Mouse (Mus musculus): ENCODE measurements around the gene Pou2f1.
A peak's percentile ranks its signal among the peaks of the same experiment; 100 is the strongest.
"Not testable (repeated sequence)": the region's sequence is repeated elsewhere in the genome, so short reads cannot be mapped to it uniquely, and the experiment has no call there.

Gene Pou2f1

GRCm38 (mm10) chr1:166001904-166002489 is 481 bp downstream of the Pou2f1 start:
- DNase-seq, result no peak

- peak; percentile 96 for DNase-seq
Measured at GRCm38 (mm10) chr1:166001121-166001903, 1.2 kb downstream of the Pou2f1 start.

GRCm38 (mm10) chr1:166000601-166001120 is 1.8 kb downstream of the Pou2f1 start:
- DNase-seq, result no peak

GRCm38 (mm10) chr1:165999709-166000108 is 2.8 kb downstream of the Pou2f1 start:
- no peak for DNase-seq

- no peak for DNase-seq
Measured at GRCm38 (mm10) chr1:165995661-165996055, 6.8 kb downstream of the Pou2f1 start.

- DNase-seq, result not testable (repeated sequence)
Measured at GRCm38 (mm10) chr1:165995011-165995660, 7.3 kb downstream of the Pou2f1 start.

GRCm38 (mm10) chr1:165994279-165994678 is 8.2 kb downstream of the Pou2f1 start:
- no peak for DNase-seq

GRCm38 (mm10) chr1:165993270-165994156 is 9.0 kb downstream of the Pou2f1 start:
- no peak for DNase-seq

- peak; percentile 42 for DNase-seq
Measured at GRCm38 (mm10) chr1:165988536-165988935, 13.9 kb downstream of the Pou2f1 start.

- DNase-seq, result peak; percentile 81
Measured at GRCm38 (mm10) chr1:165988072-165988471, 14.4 kb downstream of the Pou2f1 start.

GRCm38 (mm10) chr1:165985743-165986360 is 16.6 kb downstream of the Pou2f1 start:
- DNase-seq, result peak; percentile 43

GRCm38 (mm10) chr1:165985186-165985585 is 17.3 kb downstream of the Pou2f1 start:
- peak; percentile 78 for DNase-seq

GRCm38 (mm10) chr1:165976672-165977448 is 25.6 kb downstream of the Pou2f1 start:
- DNase-seq, result peak; percentile 93

- no peak for DNase-seq
Measured at GRCm38 (mm10) chr1:165969001-165969690, 33.3 kb downstream of the Pou2f1 start.

- no peak for DNase-seq
Measured at GRCm38 (mm10) chr1:165967027-165967654, 35.3 kb downstream of the Pou2f1 start.

GRCm38 (mm10) chr1:165966156-165966914 is 36.1 kb downstream of the Pou2f1 start:
- no peak for DNase-seq

- no peak for DNase-seq
Measured at GRCm38 (mm10) chr1:165961676-165962364, 40.7 kb downstream of the Pou2f1 start.

- DNase-seq, result no peak
Measured at GRCm38 (mm10) chr1:165958159-165958558, 44.3 kb downstream of the Pou2f1 start.

All from heart, adult 11 months (tissue).